Mouse (Mus musculus): ENCODE results near the gene Lrrc55.

Gene Lrrc55

DNA sequence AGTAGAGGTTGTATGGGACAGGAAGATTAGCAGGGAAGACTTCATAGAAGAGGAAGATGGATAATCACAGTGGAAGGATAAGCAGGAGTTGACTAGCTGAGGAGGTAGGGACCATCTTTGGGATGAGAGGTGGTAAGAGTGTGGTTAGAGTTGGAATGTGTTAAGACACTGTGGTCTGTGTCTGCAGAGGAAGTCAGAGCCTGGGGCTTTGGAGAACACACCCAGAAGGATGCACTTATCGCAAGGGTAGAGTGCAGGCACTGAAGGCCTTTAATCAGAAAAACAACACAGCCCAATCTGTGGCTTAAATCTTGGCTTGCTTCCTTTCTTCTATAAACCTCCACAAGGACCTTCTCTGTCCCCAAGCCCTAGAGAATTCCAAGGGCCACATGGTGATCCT, 28.7 kb downstream of the Lrrc55 start:
- no peak for DNase-seq

DNA sequence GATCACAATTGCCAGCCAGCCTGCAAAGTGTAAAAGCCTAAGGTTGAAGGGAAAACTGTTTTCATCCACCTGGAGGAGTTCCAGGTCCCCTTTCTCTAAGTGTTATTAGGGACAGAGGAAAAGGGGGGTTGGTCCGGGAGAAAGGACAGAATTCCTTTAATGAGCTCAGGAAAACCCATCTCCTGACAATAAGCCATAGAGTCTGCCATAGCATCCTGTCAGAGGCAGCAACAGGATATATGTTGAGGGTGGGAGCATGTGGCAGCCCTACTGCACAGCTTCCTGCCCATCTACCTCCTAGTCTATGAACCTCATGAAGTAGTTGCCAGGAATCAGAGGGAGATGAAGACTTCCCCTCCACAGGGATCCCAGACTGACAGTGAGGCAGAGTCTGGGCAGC, 29.4 kb downstream of the Lrrc55 start:
- no peak for DNase-seq

DNA sequence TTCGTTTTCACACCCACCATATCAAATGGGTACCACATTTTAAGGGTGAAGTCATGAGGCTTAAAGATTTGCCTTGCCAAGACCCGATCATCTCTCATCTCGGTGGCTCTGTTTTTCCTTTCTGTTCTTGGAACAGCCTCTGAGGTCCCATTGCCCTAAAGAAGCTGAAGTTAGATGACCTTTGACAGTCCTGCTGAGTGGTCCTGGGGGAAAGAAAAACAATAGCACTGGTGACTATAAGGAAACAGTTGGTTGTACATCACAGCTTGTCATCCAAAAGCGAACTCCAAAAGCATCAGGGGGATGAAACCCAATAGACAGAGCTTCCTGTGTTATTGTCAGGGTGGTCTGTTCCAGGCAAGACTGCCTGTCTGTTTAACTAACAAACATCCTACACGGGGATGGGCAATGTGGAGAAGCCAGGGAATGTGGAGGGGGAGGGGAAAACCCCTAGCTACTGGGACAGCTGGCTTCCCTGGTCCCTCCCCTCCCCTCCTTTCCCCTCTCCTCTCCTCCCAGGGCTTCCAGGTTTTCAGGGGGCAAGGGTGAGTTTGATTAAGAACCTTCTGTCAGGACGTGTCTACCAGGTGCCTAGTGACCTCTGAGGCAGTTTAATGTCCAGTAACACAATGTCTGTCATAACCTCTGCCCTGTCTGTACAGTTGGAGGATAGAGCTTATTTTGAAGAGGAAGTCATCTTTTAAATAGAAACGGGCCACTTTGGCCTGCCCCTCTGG, 33.5 kb downstream of the Lrrc55 start:
- no peak for DNase-seq

DNA sequence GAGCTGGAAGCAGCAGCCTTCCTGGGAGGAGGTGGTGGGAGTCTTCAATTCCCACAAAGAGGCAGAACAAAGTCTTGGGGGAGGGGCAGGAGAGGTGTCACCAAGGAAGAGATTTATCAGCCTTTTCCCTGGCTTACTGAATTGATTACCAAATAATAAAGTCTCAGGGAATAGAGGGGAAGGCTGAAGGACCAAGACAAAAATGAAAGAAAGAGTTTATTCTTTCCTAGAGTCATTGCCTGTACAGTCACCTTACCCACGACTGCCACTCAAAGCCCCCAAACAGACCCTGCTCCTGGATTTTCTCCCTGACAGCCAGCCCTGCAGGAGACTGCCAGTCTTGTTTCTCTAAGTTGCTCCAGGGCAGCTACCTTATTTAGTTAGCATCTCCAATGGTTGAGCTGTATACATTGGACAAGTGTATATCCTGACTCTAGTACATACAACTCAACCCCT, 35.3 kb downstream of the Lrrc55 start:
- no peak for DNase-seq

DNA sequence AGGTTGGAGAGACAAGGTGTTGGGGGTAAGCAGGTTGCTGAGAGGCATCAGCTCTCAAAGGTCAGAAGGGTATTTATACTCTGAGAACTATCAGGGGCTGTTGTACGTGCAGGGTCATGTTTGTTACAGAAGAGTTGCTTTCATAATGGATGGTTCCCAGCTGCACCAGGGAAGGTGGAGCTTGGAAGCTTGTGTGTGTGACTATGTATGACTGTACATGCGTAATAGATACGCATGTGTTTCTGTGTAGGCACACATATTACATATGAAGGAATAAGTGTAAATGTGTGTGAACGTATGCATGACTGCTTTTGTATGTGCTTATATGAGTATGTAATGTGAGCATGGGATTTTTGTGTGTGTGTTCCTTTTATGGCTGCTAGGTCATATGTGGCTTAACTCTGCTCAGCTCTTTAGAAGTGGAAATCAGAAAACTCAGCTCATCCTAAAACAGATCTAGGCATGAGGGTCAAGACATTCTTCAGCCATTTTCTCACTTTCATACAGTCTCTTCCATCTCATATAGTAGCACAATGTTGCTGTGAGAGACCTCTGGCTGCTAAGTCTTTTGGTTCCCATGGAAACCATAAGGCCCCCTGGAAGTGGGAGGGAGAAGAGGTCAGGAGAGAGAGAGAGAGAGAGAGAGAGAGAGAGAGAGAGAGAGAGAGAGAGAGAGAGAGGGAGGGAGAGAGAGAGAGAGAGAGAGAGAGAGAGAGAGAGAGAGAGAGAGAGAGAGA, 35.9 kb downstream of the Lrrc55 start:
- DNase-seq = no peak

DNA sequence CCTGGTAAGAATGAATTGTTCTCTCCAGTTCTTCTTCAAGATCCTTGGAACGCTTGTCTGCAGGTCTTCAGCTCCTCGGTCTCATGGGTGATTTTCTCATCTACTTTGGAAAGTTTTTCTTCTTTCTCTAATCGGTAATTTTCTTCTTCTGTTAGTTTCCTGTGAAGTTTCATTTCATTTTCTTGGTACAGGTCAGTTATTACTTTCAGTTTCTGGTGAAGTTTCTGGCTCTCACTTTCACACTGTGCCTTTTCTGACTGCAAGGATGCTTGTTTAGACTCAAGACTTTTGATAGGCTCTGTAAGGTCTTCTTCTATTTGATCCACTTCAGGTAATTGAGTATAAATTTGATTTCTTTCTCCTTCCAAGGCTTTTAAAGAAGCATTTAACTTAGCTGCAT, 39.6 kb downstream of the Lrrc55 start:
- no peak for DNase-seq

DNA sequence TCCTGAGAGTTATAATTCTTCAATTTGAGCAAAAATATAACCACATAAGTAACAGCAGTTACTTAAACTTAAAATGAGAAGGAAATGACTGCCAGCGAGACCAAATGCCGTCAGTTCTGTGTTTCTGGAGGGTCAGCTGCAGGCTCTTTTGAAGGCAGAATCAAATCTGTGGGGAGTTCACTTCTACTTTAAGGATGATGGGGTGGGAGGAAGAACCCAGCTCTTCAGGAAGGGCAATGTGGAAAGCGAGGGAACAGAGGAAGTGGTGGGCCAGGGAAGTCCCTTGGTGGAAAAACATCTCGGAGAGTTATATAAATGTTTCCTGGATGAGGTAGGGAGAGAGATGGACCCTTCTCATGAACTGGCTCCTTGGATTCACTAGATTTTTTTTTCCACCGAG, 40.9 kb downstream of the Lrrc55 start:
- no peak for DNase-seq

DNA sequence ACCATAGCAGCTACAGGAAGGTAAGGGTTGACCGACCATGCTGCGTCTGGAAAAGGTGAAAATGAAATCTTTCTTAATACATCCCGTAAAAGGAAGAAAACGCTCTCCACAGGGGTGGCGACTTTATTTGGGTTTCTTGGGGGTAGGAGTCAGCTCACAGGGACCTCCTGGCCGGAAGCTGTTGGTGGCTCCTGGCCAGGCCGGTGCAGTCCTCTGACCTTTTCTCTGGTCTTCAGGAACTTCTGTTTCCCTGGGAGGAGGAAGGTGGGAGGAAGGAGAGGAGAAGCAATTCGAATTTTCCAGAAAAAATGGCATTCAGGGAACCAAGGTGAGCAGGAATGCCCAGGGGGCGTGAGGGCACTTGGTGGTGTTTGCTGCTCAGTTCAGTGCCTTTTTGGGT, 41.7 kb downstream of the Lrrc55 start:
- no peak for DNase-seq

DNA sequence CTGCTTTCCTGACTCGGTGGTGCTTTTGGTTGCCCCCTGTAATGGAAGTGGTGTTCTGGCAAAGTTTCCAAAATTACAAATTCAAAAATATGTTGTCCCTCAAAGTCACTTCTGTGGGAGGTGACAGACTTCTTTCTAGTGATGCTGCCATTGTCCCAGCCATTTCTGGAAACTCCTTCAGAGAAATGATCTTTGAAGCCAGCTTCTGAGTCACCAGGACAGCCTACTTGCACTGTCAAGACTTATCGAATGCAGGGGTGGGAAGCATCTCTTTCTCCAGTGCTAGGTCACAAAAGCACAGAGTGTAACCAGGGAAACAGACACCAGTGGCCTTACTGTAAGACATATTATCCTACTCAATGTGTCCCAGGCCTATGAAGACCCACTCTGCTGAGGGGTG, 45.8 kb downstream of the Lrrc55 start:
- DNase-seq = no peak

DNA sequence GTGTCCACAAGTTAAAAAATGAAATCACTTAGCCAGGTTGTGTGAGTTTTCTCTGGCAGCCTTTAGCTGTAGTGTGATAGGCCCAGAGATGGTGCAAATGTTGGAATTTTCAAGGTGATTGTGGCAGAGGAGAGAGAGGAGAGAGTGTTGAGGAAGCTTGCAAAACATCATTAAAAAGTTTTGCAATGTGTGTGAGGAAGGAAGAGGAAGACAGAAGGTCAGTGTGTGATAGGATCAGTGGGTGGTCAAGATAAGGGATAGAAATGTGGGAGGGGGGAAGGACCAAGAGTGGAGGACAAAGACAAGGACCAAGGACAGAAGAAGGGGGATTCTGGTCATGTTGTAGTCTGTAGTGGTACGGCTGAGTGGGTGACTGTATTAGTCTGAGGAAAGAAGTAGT, 46.6 kb downstream of the Lrrc55 start:
- no peak for DNase-seq

DNA sequence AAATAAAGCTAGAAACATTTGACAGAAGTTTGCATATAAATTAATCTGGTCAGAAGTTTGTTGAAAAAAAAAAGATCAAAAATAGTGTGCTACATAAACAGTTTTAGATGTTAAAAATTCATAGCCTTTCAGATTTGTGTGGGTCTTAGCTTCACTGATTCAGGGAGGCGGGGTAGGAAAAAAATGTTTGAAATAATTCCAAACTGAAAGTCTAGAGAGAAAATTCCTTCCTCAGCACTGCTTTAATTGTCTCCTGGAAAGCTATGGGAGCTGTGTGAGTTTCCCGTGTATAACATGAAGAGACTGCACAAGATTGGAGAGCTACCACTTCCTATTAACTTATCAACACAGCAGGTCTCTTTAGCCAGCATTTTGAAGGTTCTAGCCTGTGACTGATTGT, 49.5 kb downstream of the Lrrc55 start:
- no peak for DNase-seq

DNA sequence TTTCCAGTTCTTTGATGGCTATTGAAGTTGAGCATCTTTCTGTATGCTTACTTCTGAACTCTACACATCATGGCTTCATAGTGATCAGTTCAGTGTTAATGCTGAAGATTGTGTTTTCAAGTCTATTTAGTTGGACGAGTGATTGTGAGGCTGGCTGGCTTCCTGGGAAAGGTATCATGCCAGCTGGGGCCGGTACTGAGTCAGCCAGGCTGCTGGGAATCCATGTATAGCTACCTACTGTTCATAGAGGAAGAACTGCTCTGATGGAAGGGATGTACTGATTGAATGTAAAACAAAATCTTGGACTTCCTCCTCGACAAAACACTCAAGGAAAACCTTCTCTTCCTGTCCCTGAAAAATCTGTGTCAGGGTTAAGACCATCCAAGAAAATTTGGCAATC, 51.7 kb downstream of the Lrrc55 start:
- no peak for DNase-seq

DNA sequence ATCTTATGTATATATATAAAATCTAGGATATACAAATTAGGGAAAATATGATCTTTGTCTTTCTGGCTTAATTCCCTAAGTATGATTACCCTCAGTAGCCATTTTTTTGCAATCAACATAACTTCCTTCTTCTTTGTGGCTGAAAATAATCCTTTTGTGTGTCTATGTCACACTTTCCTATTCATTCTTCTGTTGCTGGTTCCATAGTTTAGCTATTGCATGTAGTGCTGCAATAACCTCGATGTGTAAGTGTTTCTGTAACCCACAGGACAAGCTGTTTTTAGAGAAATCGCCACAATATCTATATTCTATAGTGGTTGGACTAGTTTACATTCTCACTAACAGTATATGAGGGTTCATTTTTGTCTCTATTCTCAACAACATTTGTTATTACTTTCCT, 52.1 kb downstream of the Lrrc55 start:
- no peak for DNase-seq

DNA sequence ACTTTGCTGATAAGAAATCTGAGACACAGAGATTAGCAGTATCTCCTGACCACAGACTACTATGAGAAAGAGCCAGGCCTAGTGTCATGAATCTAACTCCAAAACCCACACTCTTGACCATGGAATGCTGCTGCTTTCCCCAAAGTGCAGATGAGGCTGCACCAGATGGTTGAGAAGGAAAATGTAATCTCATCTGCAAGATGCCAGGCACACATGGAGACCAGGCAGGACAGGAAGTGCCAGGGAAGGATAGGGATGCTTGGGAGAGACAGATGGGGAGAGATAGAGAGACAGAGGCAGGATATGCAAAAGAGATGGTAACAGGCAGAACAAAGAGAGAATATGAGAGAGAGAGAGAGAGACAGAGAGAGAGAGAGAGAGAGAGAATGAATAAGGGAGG, 56.2 kb downstream of the Lrrc55 start:
- DNase-seq = no peak

DNA sequence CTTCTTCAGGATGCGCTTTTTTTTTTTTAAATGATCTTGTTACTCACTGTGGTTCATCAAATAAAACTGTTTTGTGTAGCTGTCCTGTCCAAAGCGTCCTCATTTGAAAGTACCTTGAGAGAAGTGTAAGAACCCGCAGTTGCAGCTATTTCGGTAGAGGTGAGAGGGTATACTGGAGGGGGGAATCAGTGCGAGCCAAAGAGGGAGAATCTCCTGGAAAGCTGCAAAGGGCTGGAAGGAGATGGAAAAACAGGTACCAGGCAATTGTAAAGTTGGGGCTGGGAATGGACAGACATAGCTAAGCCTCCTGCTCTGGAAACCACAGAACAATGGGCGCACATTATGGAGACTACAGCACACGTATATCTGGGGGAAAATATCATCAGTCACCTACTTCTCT, 57.2 kb downstream of the Lrrc55 start:
- DNase-seq = no peak

DNA sequence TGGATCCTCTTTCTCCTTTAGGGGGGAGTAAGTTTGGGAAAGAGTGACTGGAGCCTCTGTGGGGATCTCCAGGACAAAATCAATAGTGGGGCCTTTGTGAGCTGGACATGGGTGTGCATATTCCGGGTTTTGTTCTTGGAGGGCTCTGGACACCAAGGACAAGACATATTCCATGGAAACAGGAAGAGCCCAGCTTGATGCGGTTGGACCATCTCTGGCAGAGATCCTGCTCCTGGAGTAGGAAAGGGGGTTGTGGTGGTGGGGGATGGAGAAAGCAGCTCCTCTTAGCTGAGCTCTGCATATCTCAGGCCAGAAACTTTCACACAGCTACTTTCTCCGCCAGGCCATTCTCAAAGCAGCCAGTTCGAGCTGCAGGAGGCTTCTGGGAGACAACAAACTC, 57.6 kb downstream of the Lrrc55 start:
- DNase-seq = no peak

DNA sequence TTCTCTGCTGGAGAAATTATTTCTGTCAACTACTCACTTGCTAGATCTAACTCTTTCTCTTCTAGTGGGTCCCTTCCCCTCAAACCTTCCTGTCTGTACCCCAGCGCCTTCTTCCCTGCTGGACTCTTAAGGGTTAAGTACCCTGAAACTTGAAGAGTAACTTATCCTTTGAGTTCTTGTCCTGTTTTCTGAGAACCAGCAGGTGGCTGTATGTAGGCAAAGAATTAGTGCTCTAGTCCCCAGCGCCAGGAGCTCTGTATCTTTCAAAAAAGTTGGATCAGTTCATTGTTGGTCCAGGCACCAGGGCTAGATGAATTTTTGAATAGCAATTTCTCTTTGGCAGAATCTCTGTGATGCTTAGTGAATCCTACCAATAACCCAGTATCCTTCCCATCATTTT, 58.9 kb downstream of the Lrrc55 start:
- no peak for DNase-seq

DNA sequence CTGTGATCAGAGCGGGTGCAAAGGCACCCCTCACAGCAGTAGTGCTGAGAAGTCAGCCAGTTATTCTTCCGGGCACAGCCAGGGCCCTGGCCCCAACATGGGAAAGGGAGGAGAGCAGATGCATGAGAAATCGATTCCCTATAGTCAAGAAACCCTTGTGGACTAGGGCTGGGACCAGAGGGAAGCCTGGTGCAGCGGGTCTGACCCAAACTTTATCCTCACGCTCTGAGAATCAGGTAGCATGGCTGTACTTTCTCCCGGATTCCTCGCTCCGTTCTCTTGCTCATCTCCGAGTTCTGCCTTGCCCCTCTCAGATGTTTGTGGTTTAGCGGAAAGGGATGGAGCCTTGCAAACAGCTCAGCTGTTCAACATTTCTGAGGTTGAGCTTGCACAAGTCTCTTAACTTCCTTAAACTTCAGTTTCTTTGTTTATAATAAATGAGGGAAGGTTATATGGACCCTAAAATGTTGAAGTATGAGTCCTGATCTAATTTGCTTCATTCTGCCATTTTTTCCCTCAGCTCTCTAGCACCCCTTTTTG, 59.3 kb downstream of the Lrrc55 start:
- DNase-seq = no peak

DNA sequence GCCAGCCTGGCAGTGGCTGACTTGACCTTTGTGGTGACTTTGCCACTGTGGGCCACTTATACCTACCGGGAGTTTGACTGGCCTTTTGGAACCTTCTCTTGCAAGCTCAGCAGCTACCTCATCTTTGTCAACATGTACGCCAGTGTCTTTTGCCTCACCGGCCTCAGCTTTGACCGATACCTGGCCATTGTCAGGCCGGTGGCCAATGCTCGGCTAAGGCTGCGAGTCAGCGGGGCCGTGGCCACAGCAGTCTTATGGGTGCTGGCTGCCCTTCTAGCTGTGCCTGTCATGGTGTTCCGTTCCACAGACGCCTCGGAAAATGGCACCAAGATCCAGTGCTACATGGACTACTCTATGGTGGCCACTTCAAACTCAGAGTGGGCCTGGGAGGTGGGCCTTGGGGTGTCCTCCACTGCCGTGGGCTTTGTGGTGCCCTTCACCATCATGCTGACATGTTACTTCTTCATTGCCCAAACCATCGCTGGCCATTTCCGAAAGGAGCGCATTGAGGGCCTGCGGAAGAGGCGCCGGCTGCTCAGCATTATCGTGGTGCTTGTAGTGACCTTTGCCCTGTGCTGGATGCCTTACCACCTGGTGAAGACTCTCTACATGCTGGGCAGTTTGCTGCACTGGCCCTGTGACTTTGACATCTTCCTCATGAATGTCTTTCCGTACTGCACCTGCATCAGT, 60.0 kb downstream of the Lrrc55 start:
- no peak for DNase-seq

DNA sequence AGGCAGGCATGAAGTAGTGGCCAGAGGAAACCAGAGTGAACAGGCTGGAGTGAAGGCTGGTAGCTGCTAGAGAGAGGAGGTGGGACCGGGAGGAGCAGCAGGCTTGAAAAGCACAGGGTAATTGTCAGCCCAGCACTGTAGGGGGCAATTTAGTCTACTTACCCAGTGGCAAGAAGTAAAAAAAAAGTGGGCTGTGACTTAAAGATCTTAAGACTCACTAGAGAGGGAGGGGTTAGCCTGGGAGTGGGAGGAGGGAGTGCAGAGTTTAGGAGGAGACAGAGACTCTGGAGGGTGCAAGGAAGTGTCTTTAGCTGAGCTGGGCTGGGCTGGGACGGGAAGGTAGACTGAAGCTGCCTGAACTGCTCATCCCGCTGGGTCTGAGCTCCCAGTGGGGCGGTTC, 60.9 kb downstream of the Lrrc55 start, which contains the start of gene Aplnr:
Gene Aplnr, plus strand, starts transcription at position 137 of the 400 bp plus-strand sequence.
- DNase-seq = no peak

DNA sequence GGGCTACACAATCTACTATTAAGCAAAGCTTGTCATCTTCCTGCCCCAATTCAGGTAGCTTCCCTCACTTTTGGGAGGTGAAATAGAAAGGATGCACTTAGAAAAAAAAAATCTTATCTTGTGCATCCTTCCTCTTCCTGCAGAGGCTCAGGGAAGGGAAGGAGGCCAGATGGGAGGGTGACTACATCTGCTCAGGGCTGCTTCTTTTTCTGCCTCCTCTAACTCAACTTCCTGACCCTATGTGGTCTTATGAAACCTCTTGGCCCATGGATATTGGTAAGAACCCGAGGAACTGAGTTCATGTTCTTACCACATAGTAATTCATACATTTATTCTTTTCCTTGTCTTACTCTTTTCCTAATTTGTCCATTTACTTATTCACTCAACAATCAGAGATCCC, 61.9 kb downstream of the Lrrc55 start:
- no peak for DNase-seq

DNA sequence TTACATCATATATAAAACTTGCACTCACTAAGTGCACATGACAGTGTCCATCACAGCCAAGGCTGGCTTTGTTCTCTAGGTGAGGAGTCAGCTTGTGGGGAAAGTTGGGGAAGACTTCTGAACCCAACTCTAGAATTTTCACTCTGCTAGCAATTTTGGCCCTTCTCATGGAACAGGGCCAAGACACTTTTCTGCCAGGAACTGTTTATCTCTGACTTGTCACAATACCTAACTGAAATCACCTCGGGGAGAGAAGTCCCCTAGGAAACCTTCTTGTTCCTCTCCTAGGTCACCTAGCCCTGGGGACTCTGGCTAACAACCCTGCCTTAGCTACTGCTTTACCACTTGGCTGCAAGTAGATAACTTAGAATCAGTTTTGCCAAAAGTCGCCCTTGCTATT, 64.8 kb downstream of the Lrrc55 start:
- no peak for DNase-seq

DNA sequence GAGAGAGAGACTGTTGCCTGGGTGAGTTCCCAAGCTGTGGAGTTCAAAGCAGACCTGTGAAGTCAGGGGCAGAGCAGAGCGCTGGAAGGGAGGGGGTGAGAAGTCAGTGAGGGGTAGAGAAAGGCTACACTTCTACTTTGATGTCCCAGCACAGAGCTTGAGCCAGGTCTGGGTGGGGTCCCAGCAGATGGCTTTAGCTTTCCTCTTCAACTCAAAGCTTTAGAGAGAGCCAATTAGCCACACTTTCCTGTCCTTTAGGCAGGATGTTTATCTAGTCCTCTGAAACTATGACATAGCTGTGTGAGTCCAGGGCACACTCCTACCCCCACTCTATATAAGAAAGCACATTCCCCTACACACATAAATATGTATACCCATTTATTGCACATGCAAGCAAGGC, 65.3 kb downstream of the Lrrc55 start:
- DNase-seq = no peak

DNA sequence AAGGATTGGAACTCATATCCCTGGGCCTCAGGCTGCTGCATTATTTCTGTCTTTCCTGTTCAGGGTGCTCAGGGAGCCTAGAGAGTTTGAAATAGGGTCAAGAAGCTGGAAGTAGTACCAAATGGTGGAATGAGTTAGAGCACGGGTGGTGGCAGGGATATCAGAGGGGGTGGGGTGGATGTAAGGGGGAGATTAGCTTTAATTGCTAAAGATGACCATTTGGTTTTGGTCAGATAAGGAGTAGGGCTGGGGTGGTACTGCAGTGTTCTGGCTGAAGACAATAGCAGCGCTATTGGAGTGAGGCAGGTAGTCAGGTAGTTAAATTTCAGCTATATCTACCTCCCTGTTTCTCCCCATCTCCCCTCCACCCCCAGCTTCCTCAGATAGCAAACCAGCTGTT, 65.8 kb downstream of the Lrrc55 start:
- DNase-seq = no peak

All from thymus, postnatal 36 days (tissue).